In genomic region chr10:121689591-121690314, GRCm38 (mm10) we compare ENCODE assay signal across 8 mouse cellular contexts. TPM values are rescaled to one million over a fixed set of nuclear protein-coding genes. Genes with fewer than 3 reads are reported as not detected.
DNase-seq lines count a peak whose midpoint lies in the region; ATAC-seq and TF ChIP-seq lines count a peak whose summit lies in the region.

No protein-coding gene starts in this region.

- no peak overlapping the region for H3K27ac ChIP-seq in cortical plate, adult 2 months (ENCODE audit: insufficient read depth, low read length)

- ATAC-seq in CD4-positive, CD25-positive, alpha-beta regulatory T cell, adult 4 months: no peak

- DNase-seq in CD4-positive, CD25-positive, alpha-beta regulatory T cell, adult 2 months (ENCODE audit: low read depth, low spot score): peak; percentile 58
- DNase-seq in gastrocnemius, adult 8-10 months (ENCODE audit: low spot score in 2 of 2): peak; percentile 70 to 76
- peak; percentile 49 for DNase-seq in induced T-regulatory cell, adult 2 months (ENCODE audit: low read depth)
- peak; percentile 66 to 74 for DNase-seq in left cerebral cortex, adult 18-20 months (ENCODE audit: low spot score in 2 of 2)
- peak; percentile 83 to 88 for DNase-seq in lung, postnatal 4 days
- DNase-seq in right cerebral cortex, adult 2 months (ENCODE audit: low spot score in 2 of 2): peak; percentile 71 to 81

- no peak overlapping the region for H3K4me3 ChIP-seq in cortical plate, adult 2 months (ENCODE audit: insufficient read depth, low read length)

- no peaks in the 10 kb centered on the region for H3K4me1 ChIP-seq in cortical plate, adult 2 months (ENCODE audit: control insufficient read depth, insufficient read depth, low read length)

- no peak for TF ChIP-seq POLR2A in cortical plate, adult 2 months (IDR thresholded peaks at IDR 0.05; ENCODE audit: extremely low read depth, insufficient read depth, low read length)

- peak; percentile 91 for TF ChIP-seq CTCF in cortical plate, adult 2 months (IDR thresholded peaks at IDR 0.05; ENCODE audit: extremely low read depth, insufficient read depth, low read length)

RNA-seq across cellular contexts. Expression of gene D930020B18Rik, which starts 48.4 kb away (rescaled TPM):
- polyA plus RNA-seq in CD4-positive, CD25-positive, alpha-beta regulatory T cell, adult 4 months (2017; shearing (Covaris generic)): under 1 TPM; 0.59 to 0.81 TPM
- polyA plus RNA-seq in cortical plate, adult 2 months (2012; rRNA removed): 0.31 and 0.38 TPM in 2 replicates
- not detected for total RNA-seq in gastrocnemius, adult 8-10 months (2022)
- under 1 TPM; 0.23 to 0.60 TPM for total RNA-seq in left cerebral cortex, adult 18-20 months (2021)

RNA-seq across cellular contexts. Expression of gene BC048403, which starts 50.0 kb away (rescaled TPM):
- 1 to 10 TPM; 4.1 to 5.5 TPM for polyA plus RNA-seq in CD4-positive, CD25-positive, alpha-beta regulatory T cell, adult 4 months (2017; shearing (Covaris generic))
- polyA plus RNA-seq in cortical plate, adult 2 months (2012; rRNA removed): 7.6 and 8.6 TPM in 2 replicates
- total RNA-seq in gastrocnemius, adult 8-10 months (2022): 1 to 10 TPM; 1.2 to 1.8 (median 1.6) TPM
- 10 to 100 TPM; 10.1 TPM for total RNA-seq in left cerebral cortex, adult 18-20 months (2021)
